Mouse (Mus musculus) gastrocnemius, adult 18-20 months (tissue): ENCODE results near the gene Dcaf5. TPM values are rescaled to one million over a fixed set of nuclear protein-coding genes. Genes with fewer than 3 reads are reported as not detected.

Experiments
- DNase-seq: peaks from one replicate; pipeline ENCODE4 v3.0.0; 2021; ENCODE audit warnings: low spot score
- total RNA-seq, 2 experiments: library from RNA; stranded (reverse); gene quantifications; 2 replicates each; pipeline ENCODE4 v1.2.3; 2021

The Dcaf5 gene
- total RNA-seq, 2 experiments from 2014 or later = 40.4 to 49.1 TPM

DNA sequence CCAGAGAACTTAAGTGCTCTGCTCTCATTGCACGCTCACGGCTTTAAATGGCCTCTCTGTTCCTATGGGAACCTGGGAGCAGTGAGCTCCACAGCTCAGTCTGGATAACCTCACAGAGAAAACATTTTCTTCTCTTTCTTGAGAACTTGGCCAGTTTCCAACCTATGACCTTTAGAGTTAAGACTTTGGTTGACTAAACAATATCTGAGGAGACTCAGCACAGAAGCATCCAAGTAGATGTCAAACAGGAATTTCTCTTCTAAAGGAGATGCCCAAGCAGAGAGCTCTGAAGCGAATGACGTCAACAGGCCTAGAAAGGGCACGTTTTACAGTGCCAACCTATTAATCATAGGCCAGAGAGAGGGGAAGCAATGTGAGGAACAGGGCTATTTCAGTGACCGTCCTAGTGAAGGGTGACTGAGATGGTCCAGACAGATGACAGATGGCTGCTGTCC lies 91.6 kb downstream of the Dcaf5 start:
- peak; percentile 22 for DNase-seq

DNA sequence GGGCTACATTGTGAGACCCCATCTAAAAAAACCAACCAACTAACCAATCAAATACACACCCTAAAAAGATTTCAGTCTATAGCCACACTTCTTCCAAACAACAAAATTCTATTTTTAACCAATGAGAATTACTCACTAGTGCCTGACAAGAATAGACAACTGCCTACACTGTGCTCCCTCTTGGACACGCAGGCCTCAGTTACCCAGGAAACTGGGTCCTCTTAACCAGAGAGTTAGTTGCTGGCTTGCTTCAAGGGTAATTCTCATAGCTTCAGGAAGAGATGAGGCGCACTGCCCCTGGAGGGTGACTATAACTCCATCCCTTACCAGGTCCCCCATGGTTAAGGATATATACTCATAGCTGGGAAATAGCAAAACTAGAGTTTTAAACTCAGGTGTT lies 95.5 kb downstream of the Dcaf5 start:
- no peak for DNase-seq

DNA sequence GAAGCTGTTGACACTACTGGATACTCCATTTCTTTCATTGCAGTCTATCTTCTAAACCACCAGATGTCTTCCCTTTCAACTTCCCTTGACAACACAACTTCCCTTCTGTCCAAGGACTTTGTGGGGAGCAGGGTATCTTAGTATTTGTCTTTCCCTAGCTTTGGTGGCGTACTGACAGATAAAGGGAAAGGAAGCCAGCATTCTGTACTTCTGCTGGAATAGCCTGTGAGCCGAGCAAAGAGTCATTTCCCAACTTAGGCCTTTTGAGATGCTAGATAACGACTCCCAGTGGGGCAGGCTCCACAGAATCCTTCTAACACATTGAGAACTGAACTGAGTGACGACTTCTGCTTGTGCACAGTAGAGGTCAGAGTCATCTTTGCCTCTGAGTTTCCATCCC lies 102.2 kb downstream of the Dcaf5 start:
- no peak for DNase-seq

DNA sequence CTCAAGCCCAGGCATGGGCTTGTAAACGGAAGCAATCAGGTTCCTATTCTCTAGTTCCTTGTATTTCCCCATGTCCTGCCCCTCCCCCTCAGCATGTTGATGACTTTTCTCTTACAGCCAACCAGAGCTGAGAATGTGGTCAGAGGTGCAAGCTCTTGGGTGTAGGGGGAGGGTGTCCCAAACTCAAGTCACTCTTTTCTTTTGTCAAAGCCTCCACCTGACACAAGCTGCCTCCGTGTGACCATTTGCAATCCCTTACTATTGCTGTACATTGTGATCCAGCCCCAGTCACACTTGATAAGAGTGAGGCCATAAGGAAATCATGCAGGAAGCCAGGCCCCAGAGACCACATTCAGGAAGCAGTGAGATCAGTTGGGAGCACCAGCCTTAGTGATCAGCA lies 104.8 kb downstream of the Dcaf5 start:
- DNase-seq = no peak

- no peak for DNase-seq
These were observed 105.6 kb downstream of the Dcaf5 start for GRCm38 (mm10) chr12:80330819-80331218.

DNA sequence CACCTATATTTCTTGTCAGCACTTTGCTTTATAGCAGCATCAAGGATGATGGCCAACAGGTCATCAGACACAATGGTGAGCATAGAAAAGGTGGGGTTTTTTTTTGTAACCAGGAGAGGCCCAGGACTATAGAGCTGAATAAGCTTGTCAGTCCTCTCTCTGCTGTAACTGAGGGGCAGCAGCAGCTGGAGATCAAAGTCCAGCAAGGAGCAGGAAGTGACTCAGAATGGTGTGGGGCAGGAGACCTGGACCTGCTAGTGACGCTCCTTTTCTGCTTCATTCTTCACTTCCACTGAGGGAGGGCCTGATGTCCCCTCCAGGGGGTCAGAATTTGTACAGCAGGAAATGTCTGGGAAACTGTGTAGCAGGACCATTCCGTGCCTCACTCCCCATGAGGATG lies 106.8 kb downstream of the Dcaf5 start:
- no peak for DNase-seq

DNA sequence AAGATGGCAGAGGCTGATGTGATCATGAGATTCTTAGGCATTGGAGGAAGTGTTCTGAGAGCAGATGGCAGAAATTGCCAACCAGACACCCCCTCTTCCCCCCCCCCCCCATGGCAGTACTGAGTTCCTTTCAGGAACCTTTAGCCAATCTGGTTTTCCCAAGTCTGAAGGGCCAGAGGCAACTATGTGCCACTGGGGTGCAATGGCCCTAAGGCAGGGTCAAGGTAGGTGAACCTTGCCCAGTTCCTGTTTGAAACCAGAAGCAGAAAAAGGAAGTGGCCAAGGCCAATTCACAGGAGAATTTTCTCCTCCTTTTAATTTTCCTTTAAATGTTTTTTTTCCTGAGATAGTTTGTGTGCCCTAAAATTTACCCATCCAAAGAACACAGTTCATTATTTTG lies 110.4 kb downstream of the Dcaf5 start:
- no peak for DNase-seq

GRCm38 (mm10) chr12:80324785-80325131 lies 111.6 kb downstream of the Dcaf5 start:
- no peak for DNase-seq

GRCm38 (mm10) chr12:80324051-80324784 lies 112.2 kb downstream of the Dcaf5 start:
- no peak for DNase-seq

DNA sequence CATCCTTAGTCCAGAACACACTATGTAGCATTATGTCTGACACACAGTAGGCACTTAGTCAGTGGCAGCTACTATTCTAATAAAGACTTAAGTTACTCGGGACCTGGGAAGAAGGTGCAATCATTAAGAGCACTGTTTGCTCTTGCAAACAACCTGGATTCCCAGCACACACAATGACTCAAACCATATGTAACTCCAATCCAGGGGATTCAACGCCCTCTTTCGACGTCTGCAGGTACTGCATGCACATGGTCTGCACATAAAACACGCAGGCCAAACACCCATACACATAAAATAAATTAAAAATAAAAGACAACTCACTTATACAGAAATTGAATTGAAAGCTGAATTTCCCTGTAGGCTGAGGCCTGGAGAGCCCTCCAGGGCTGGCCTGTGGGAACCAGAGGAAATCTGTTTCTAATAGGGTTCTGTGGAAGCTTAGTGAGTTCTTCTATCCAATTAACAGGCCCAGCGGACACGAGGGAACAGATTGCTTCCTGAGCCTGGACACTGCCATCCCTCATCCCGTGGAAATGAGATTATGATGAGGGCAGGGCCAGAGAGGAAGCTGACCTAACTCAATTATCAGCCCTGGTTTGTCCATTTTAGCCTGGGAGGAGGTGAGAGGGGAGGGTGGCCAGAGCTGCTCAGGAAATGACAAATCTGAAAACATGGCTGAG lies 112.9 kb downstream of the Dcaf5 start:
- DNase-seq = no peak

GRCm38 (mm10) chr12:80322494-80322893 lies 113.9 kb downstream of the Dcaf5 start:
- no peak for DNase-seq

DNA sequence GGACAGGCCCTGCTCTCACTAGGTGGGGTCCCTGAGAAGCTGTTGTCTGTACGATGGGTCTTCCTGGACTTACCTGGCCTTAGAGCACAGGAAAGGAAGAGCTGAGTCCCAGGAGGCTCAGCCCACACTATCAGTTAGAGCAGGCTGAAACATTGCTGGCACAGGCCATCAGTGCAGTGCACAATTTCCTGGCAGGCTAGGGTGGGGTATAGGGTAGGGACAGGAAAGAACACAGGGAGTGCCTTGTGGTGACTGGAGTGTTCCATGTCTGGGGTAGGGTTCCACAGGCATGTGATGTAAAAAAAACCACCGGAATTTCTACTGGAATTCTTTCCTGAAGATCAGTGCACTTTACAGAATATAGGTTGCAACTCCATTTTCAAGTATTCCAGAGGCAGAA lies 117.3 kb downstream of the Dcaf5 start:
- DNase-seq = no peak

DNA sequence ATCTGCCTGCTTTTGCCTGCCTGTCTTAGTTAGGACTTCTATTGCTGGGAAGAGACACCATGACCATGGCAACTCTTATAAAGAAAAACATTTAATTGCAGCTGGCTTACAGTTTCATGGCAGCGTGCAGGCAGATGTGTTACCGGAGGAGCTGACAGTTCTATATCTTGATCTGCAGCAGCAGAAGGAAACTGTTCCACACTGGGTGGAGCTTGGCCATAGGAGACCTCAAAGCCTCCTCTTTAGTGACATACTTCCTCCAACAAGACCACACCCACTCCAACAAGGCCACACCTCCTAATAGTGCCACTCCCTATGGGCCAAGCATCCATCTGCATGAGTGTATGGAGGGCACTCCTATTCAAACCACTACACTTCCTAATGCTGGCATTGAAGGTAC lies 121.1 kb downstream of the Dcaf5 start:
- no peak for DNase-seq

GRCm38 (mm10) chr12:80311959-80312669 lies 124.3 kb downstream of the Dcaf5 start:
- DNase-seq = no peak

DNA sequence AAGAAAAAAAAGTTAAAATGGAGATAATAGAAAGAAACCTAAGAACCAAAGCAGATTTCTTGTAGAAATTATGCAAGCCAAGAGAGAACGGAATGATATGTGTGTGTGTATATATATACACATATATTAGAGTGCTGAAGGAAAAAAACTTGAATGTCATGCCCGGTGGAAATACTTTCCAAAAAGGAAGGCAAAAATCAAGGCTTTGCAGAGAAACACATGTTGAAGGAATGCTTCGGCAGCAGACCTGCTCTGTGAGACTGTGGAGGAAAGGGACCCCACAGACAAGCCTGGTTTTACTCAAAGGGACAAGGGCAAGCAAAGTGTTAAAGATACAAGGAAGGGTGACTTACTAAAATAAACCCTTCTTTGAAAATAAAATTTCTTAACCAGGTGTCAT lies 128.8 kb downstream of the Dcaf5 start:
- no peak for DNase-seq

DNA sequence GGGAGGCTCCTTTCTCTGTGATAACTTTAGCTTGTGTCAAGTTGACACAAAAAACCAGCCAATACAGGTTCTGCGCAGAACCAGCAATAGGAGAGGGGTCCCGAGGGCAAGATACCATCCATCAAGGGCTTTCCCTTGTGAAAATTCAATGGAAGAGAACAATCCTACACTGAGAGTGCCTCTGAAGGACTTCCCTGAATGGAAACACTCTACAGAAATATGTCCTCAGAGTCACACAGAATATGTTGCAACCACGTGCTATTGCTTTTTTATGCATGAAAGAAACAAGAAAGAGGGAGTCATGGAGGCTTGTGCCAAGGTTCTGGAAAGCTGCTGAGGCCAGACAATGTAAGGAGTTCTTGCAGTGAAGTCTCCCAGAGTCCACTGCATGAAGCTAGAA lies 131.9 kb downstream of the Dcaf5 start:
- DNase-seq = no peak

DNA sequence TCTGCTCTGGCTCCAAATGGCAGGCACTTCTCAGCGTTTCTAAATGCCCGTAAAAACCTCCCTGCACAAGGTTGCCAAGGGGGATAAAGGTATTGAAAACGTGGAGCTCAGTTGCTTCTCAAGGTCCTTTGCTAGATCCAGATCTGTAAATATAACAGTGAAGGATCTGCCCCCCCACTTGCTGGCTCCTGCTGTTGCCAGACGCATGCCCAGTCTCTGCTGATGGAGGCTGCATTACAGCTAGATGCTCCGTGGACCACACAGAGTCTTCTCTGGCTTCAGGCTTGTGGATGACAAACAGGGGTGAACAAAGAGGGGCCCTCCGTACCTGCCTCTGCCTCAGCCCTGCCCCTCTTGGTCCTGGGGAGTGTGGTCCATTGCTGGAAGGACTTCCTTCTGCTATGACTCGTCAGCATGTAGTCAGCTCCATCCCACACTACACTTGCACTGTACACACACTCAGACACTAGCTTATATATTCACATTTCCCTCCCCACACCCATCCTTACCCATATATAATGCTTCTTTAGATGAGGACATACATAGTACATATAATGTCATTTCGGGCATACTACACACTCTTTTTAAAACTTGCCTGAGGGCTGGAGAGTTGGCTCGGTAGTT lies 135.5 kb downstream of the Dcaf5 start:
- DNase-seq = no peak

DNA sequence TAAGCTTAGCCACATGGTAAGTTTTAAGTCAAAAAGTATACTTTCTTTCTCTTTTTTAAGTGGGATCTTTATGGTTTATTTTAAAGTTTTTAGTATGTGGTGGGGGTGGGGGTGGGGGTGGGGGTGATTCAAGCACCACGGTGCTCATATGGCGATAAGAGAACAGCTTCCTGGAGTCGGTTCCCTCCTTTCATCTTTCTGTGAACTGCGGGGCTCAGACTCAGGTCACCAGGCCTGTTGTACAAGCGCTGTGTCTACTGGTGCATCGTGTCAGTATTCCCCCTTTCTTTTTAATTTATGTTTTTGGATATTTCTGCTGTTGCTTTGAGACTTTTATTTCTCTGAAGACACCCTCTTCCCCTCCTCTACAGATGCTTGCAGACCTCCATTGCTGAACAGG lies 137.7 kb downstream of the Dcaf5 start:
- DNase-seq = no peak

DNA sequence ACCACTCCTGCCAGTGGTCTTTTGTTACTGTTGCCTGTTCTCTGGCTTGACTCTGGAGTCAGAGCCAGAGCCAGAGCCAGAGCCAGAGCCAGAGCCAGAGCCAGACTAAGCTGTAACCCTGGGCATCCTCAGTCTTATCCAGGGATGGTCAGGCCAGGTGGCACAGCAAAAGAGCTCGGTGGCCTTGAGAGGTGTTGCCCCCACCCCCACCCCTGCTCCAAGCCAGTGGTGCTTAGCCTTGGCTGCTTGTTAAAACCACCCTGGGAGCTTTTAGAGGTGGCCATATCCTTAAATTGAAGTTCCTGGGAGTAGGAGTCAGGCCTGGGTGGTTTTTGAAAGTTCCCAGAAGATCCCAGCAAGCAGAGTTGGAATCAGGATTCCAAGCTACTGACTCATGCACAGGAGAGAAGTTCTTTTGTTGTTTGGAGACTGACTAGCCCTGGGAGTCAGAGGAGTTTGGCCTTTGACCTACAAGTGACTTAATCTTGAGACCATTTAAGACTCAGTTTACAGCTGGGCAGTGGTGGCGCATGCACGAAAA lies 144.4 kb downstream of the Dcaf5 start:
- DNase-seq = no peak

GRCm38 (mm10) chr12:80290964-80291363 lies 145.4 kb downstream of the Dcaf5 start:
- DNase-seq = no peak

- no peak for DNase-seq
These were observed 145.9 kb downstream of the Dcaf5 start for GRCm38 (mm10) chr12:80290483-80290882.

GRCm38 (mm10) chr12:80289722-80290121 lies 146.7 kb downstream of the Dcaf5 start:
- DNase-seq = no peak
